Mouse (Mus musculus) spleen, postnatal 14 days (tissue): ENCODE measurements around the gene Sema3d.

Experiments
- DNase-seq, 2 experiments: peaks; one replicate each; pipeline ENCODE4 v3.0.0; 2021 to 2022; ENCODE audit warnings: low spot score in 2 of 2

The Sema3d gene

GRCm38 (mm10) chr5:12634227-12634980 is 251.2 kb downstream of the Sema3d start:
- no peak for DNase-seq

GRCm38 (mm10) chr5:12637763-12638468 is 254.7 kb downstream of the Sema3d start:
- DNase-seq, result no peak
